Mouse (Mus musculus): ENCODE data around the gene Pdk4. TPM values are rescaled to one million over a fixed set of nuclear protein-coding genes. Genes with fewer than 3 reads are reported as not detected.

Gene Pdk4
- 22.7 and 27.5 TPM in 2 replicates for polyA plus RNA-seq (2015; fragmentation: Nextera tagmentation; extraction: Ambion mirVana)

GRCm38 (mm10) chr6:5495961-5496853 is at the start of gene Pdk4:
TSS of gene Pdk4 (minus strand) at chr6:5496309.

Other genes with a start within 250 kb of the Pdk4 start
- gene Pon3, start 240.0 kb downstream of the Pdk4 start, polyA plus RNA-seq (2015; fragmentation: Nextera tagmentation; extraction: Ambion mirVana): 47.8 and 49.1 TPM in 2 replicates
- 86.3 and 86.7 TPM in 2 replicates for gene Pon2, start 197.9 kb downstream of the Pdk4 start, polyA plus RNA-seq (2015; fragmentation: Nextera tagmentation; extraction: Ambion mirVana)
- gene Asb4, start 112.9 kb downstream of the Pdk4 start, polyA plus RNA-seq (2015; fragmentation: Nextera tagmentation; extraction: Ambion mirVana): 4.1 and 4.6 TPM in 2 replicates
- 0.46 and 0.53 TPM in 2 replicates for gene Dync1i1, start 229.3 kb upstream of the Pdk4 start, polyA plus RNA-seq (2015; fragmentation: Nextera tagmentation; extraction: Ambion mirVana)